Mouse (Mus musculus): ENCODE results near the gene Ralgps1. TPM values are rescaled to one million over a fixed set of nuclear protein-coding genes. Genes with fewer than 3 reads are reported as not detected.

The Ralgps1 gene
- polyA plus RNA-seq, 1 experiment from 2014 or later, result 2.8 TPM

- Histone ChIP-seq H3K27me3 (no peaks in the 10 kb centered on the region), H3K9me3 (no peaks in the 10 kb centered on the region), H3K9ac (no peak overlapping the region), H3K27ac (no peak overlapping the region), H3K4me1 (peaks cover 17% of the 10 kb centered on the region), H3K4me3 (no peak overlapping the region), H3K4me2 (no peak overlapping the region), H3K36me3 (peaks cover 24% of the 10 kb centered on the region)
- no peak for ATAC-seq (ENCODE audit: insufficient number of reproducible peaks, low FRiP score, low TSS enrichment, low read depth)
- 49% methylated on average over 3 of the region's 3 CpGs for WGBS
Observed at GRCm38 (mm10) chr2:33249922-33250633, 121.2 kb downstream of the Ralgps1 start.

- no peak overlapping the region for H3K27ac ChIP-seq
- H3K27me3 ChIP-seq, result no peaks in the 10 kb centered on the region
- H3K9ac ChIP-seq, result no peak overlapping the region
- peaks cover 39% of the 10 kb centered on the region for H3K36me3 ChIP-seq
- no peaks in the 10 kb centered on the region for H3K9me3 ChIP-seq
- WGBS, result 83% methylated on average over 7 of the region's 7 CpGs
- H3K4me2 ChIP-seq, result no peak overlapping the region
- H3K4me3 ChIP-seq, result no peak overlapping the region
- ATAC-seq (ENCODE audit: insufficient number of reproducible peaks, low FRiP score, low TSS enrichment, low read depth), result no peak
- H3K4me1 ChIP-seq, result peaks cover 7% of the 10 kb centered on the region; the same call in 1 of the 2 replicates
Observed at GRCm38 (mm10) chr2:33248549-33248948, 122.7 kb downstream of the Ralgps1 start.

- no peak overlapping the region for H3K4me3 ChIP-seq
- H3K4me1 ChIP-seq, result no peaks in the 10 kb centered on the region
- ATAC-seq (ENCODE audit: insufficient number of reproducible peaks, low FRiP score, low TSS enrichment, low read depth), result no peak
- H3K27ac ChIP-seq, result no peak overlapping the region
- H3K9ac ChIP-seq, result no peak overlapping the region
- 76% methylated on average over 5 of the region's 5 CpGs for WGBS
- H3K4me2 ChIP-seq, result no peak overlapping the region
- H3K36me3 ChIP-seq, result peaks cover 56% of the 10 kb centered on the region
- H3K9me3 ChIP-seq, result no peaks in the 10 kb centered on the region
- H3K27me3 ChIP-seq, result no peaks in the 10 kb centered on the region
Observed at GRCm38 (mm10) chr2:33246841-33247240, 124.4 kb downstream of the Ralgps1 start.

GRCm38 (mm10) chr2:33245350-33245749, 125.9 kb downstream of the Ralgps1 start:
- H3K4me1 ChIP-seq, result no peaks in the 10 kb centered on the region
- ATAC-seq (ENCODE audit: insufficient number of reproducible peaks, low FRiP score, low TSS enrichment, low read depth), result no peak
- H3K4me3 ChIP-seq, result no peak overlapping the region
- no peak overlapping the region for H3K9ac ChIP-seq
- H3K27me3 ChIP-seq, result no peaks in the 10 kb centered on the region
- peaks cover 58% of the 10 kb centered on the region for H3K36me3 ChIP-seq
- H3K27ac ChIP-seq, result no peak overlapping the region
- no peaks in the 10 kb centered on the region for H3K9me3 ChIP-seq
- H3K4me2 ChIP-seq, result no peak overlapping the region

- WGBS, result 84% methylated on average over 6 of the region's 6 CpGs
- H3K27ac ChIP-seq, result no peak overlapping the region
- no peak overlapping the region for H3K9ac ChIP-seq
- ATAC-seq (ENCODE audit: insufficient number of reproducible peaks, low FRiP score, low TSS enrichment, low read depth), result no peak
- no peak overlapping the region for H3K4me3 ChIP-seq
- H3K4me1 ChIP-seq, result peaks cover 1% of the 10 kb centered on the region; the same call in 1 of the 2 replicates
- H3K27me3 ChIP-seq, result no peaks in the 10 kb centered on the region
- H3K4me2 ChIP-seq, result no peak overlapping the region
- H3K36me3 ChIP-seq, result peaks cover 58% of the 10 kb centered on the region
- H3K9me3 ChIP-seq, result no peaks in the 10 kb centered on the region
Observed at GRCm38 (mm10) chr2:33244880-33245279, 126.4 kb downstream of the Ralgps1 start.

GRCm38 (mm10) chr2:33237581-33237980, 133.7 kb downstream of the Ralgps1 start:
- no peak for ATAC-seq (ENCODE audit: insufficient number of reproducible peaks, low FRiP score, low TSS enrichment, low read depth)
- H3K4me2 ChIP-seq, result no peak overlapping the region
- no peaks in the 10 kb centered on the region for H3K9me3 ChIP-seq
- no peak overlapping the region for H3K27ac ChIP-seq
- peaks cover 23% of the 10 kb centered on the region for H3K36me3 ChIP-seq
- no peaks in the 10 kb centered on the region for H3K27me3 ChIP-seq
- H3K4me1 ChIP-seq, result peaks cover 23% of the 10 kb centered on the region
- 75% methylated on average over 6 of the region's 6 CpGs for WGBS
- H3K4me3 ChIP-seq, result no peak overlapping the region
- no peak overlapping the region for H3K9ac ChIP-seq

- H3K4me3 ChIP-seq, result no peak overlapping the region
- WGBS, result 92% methylated on average over 4 of the region's 4 CpGs
- no peak overlapping the region for H3K4me2 ChIP-seq
- peaks cover 21% of the 10 kb centered on the region for H3K4me1 ChIP-seq
- H3K9ac ChIP-seq, result no peak overlapping the region
- H3K27ac ChIP-seq, result no peak overlapping the region
- no peak for ATAC-seq (ENCODE audit: insufficient number of reproducible peaks, low FRiP score, low TSS enrichment, low read depth)
- no peaks in the 10 kb centered on the region for H3K27me3 ChIP-seq
- H3K36me3 ChIP-seq, result peaks cover 34% of the 10 kb centered on the region; the same call in 1 of the 2 replicates
- no peaks in the 10 kb centered on the region for H3K9me3 ChIP-seq
Observed at GRCm38 (mm10) chr2:33234848-33235247, 136.4 kb downstream of the Ralgps1 start.

- no peak for ATAC-seq (ENCODE audit: insufficient number of reproducible peaks, low FRiP score, low TSS enrichment, low read depth)
- WGBS, result 84% methylated on average over 5 of the region's 5 CpGs
- peaks cover 44% of the 10 kb centered on the region for H3K36me3 ChIP-seq
- no peak overlapping the region for H3K9ac ChIP-seq
- H3K4me1 ChIP-seq, result peaks cover 20% of the 10 kb centered on the region
- no peak overlapping the region for H3K27ac ChIP-seq
- no peak overlapping the region for H3K4me3 ChIP-seq
- H3K4me2 ChIP-seq, result no peak overlapping the region
- H3K9me3 ChIP-seq, result no peaks in the 10 kb centered on the region
- no peaks in the 10 kb centered on the region for H3K27me3 ChIP-seq
Observed at GRCm38 (mm10) chr2:33233856-33234255, 137.4 kb downstream of the Ralgps1 start.

GRCm38 (mm10) chr2:33232782-33233570, 138.3 kb downstream of the Ralgps1 start:
- Histone ChIP-seq H3K4me3 (no peak overlapping the region), H3K27ac (no peak overlapping the region), H3K9me3 (no peaks in the 10 kb centered on the region), H3K9ac (no peak overlapping the region), H3K27me3 (no peaks in the 10 kb centered on the region), H3K4me2 (no peak overlapping the region), H3K4me1 (peaks cover 20% of the 10 kb centered on the region), H3K36me3 (peaks cover 53% of the 10 kb centered on the region)
- no peak for ATAC-seq (ENCODE audit: insufficient number of reproducible peaks, low FRiP score, low TSS enrichment, low read depth)
- WGBS, result 80% methylated on average over 6 of the region's 6 CpGs

- no peak overlapping the region for H3K4me2 ChIP-seq
- no peak for ATAC-seq (ENCODE audit: insufficient number of reproducible peaks, low FRiP score, low TSS enrichment, low read depth)
- peaks cover 53% of the 10 kb centered on the region for H3K36me3 ChIP-seq
- H3K9ac ChIP-seq, result no peak overlapping the region
- H3K27ac ChIP-seq, result no peak overlapping the region
- no peaks in the 10 kb centered on the region for H3K9me3 ChIP-seq
- no peak overlapping the region for H3K4me3 ChIP-seq
- WGBS, result 85% methylated on average over 2 of the region's 2 CpGs
- H3K4me1 ChIP-seq, result peaks cover 17% of the 10 kb centered on the region
- no peaks in the 10 kb centered on the region for H3K27me3 ChIP-seq
Observed at GRCm38 (mm10) chr2:33231788-33232187, 139.5 kb downstream of the Ralgps1 start.

GRCm38 (mm10) chr2:33230701-33231100, 140.6 kb downstream of the Ralgps1 start:
- Histone ChIP-seq H3K36me3 (peaks cover 50% of the 10 kb centered on the region), H3K9ac (no peak overlapping the region), H3K4me1 (peaks cover 7% of the 10 kb centered on the region), H3K27ac (no peak overlapping the region), H3K4me2 (no peak overlapping the region), H3K9me3 (no peaks in the 10 kb centered on the region), H3K4me3 (no peak overlapping the region), H3K27me3 (no peaks in the 10 kb centered on the region)
- WGBS, result 46% methylated on average over 10 of the region's 10 CpGs
- no peak for ATAC-seq (ENCODE audit: insufficient number of reproducible peaks, low FRiP score, low TSS enrichment, low read depth)

GRCm38 (mm10) chr2:33228551-33228950, 142.7 kb downstream of the Ralgps1 start:
- H3K27ac ChIP-seq, result no peak overlapping the region
- H3K36me3 ChIP-seq, result peaks cover 53% of the 10 kb centered on the region
- no peak overlapping the region for H3K4me2 ChIP-seq
- 87% methylated on average over 15 of the region's 15 CpGs for WGBS
- H3K9ac ChIP-seq, result no peak overlapping the region
- no peaks in the 10 kb centered on the region for H3K9me3 ChIP-seq
- no peak overlapping the region for H3K4me3 ChIP-seq
- H3K27me3 ChIP-seq, result no peaks in the 10 kb centered on the region
- ATAC-seq (ENCODE audit: insufficient number of reproducible peaks, low FRiP score, low TSS enrichment, low read depth), result no peak
- H3K4me1 ChIP-seq, result peaks cover 6% of the 10 kb centered on the region
